Comparison of ENCODE assay signal across 32 mouse cellular contexts in the genomic region with DNA sequence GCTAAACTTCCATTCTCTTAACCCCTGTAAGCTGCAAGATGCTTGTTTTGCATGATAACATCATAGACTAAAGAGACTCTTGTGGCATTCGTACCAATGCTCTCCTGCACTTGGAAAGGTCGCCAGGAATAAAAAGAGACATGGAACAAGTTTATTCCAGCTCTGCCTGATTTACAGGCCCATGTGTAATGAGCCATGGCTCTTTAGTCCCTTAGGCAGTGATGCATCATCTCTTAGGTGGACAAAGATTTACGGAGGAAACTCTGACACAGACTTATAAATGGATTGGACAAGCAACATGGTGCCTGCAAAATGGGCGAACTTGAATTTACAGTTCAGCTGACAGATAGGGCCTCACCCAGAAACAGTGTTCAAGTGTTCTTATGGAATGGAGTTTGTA.
"Had no signal": no experiment of that assay in that cellular context is flagged by ENCODE, and none has a peak within 500 bp of the region (broad histone marks: within the 10 kb centered on the region; RNA-seq: fewer than 3 reads in every experiment).

No protein-coding gene starts in this region.

- H3K27me3 ChIP-seq: heart, embryonic 12.5 days; heart, embryonic 13.5 days; heart, embryonic 15.5 days; hindbrain, embryonic 12.5 days; hindbrain, embryonic 13.5 days; hindbrain, embryonic 15.5 days; intestine, embryonic 15.5 days had no signal

- ATAC-seq: hindbrain, embryonic 16.5 days; hindbrain, postnatal 0 days; inflammation-experienced regulatory T-cells, adult 6 months; intestine, embryonic 15.5 days; intestine, embryonic 16.5 days; intestine, postnatal 0 days had no signal

- H3K4me3 ChIP-seq: heart, adult 2 months; heart, embryonic 10.5 days; heart, embryonic 12.5 days; heart, embryonic 13.5 days; heart, embryonic 15.5 days; hindbrain, embryonic 10.5 days; hindbrain, embryonic 12.5 days; hindbrain, embryonic 13.5 days; hindbrain, embryonic 15.5 days; intestine, embryonic 15.5 days; layer of hippocampus, adult 2 months; left cerebral cortex, adult 2 months had no signal

- H3K9me3 ChIP-seq: heart, embryonic 10.5 days; heart, embryonic 12.5 days; heart, embryonic 13.5 days; heart, embryonic 15.5 days; hindbrain, embryonic 10.5 days; hindbrain, embryonic 12.5 days; hindbrain, embryonic 13.5 days; hindbrain, embryonic 15.5 days; intestine, embryonic 15.5 days had no signal

- H3K4me1 ChIP-seq: heart, embryonic 10.5 days; heart, embryonic 12.5 days; heart, embryonic 13.5 days; heart, embryonic 15.5 days; hindbrain, embryonic 10.5 days; hindbrain, embryonic 12.5 days; hindbrain, embryonic 13.5 days; hindbrain, embryonic 15.5 days; intestine, embryonic 15.5 days had no signal

- H3K27ac ChIP-seq: heart, adult 2 months; heart, embryonic 10.5 days; heart, embryonic 13.5 days; heart, embryonic 15.5 days; hindbrain, embryonic 10.5 days; hindbrain, embryonic 12.5 days; hindbrain, embryonic 13.5 days; hindbrain, embryonic 14.5 days; hindbrain, embryonic 15.5 days; hindbrain, postnatal 0 days; intestine, embryonic 15.5 days; layer of hippocampus, adult 2 months; left cerebral cortex, adult 2 months had no signal

- H3K36me3 ChIP-seq: heart, embryonic 10.5 days; heart, embryonic 12.5 days; heart, embryonic 13.5 days; heart, embryonic 15.5 days; hindbrain, embryonic 10.5 days; hindbrain, embryonic 12.5 days; hindbrain, embryonic 13.5 days; hindbrain, embryonic 15.5 days; intestine, embryonic 15.5 days had no signal

- H3K4me2 ChIP-seq: heart, embryonic 11.5 days; heart, embryonic 12.5 days; heart, embryonic 13.5 days; heart, embryonic 15.5 days; hindbrain, embryonic 12.5 days; hindbrain, embryonic 13.5 days; hindbrain, embryonic 14.5 days; hindbrain, embryonic 15.5 days; intestine, embryonic 15.5 days had no signal

- H3K9ac ChIP-seq: heart, embryonic 12.5 days; heart, embryonic 13.5 days; heart, embryonic 15.5 days; hindbrain, embryonic 12.5 days; hindbrain, embryonic 13.5 days; hindbrain, embryonic 14.5 days; hindbrain, embryonic 15.5 days; intestine, embryonic 15.5 days had no signal

- DNase-seq: heart, adult 18-20 months; heart, adult 2 months; heart, postnatal 10 days; heart, postnatal 14 days; heart, postnatal 36 days; heart, postnatal 4 days; kidney, adult 11 months; kidney, adult 18-20 months; kidney, adult 2 months; kidney, adult 8-10 months; kidney, adult 9 months; kidney, postnatal 36 days; layer of hippocampus, adult 9-11 months; layer of hippocampus, postnatal 36 days had no signal
